Mouse (Mus musculus) kidney, postnatal 0 days (tissue): ENCODE results near the gene Rnf7. TPM values are rescaled to one million over a fixed set of nuclear protein-coding genes. Genes with fewer than 3 reads are reported as not detected.
"Not testable (repeated sequence)": the region's sequence is repeated elsewhere in the genome, so short reads cannot be mapped to it uniquely, and the experiment has no call there.

ENCODE experiments used
- ATAC-seq: fragments of 200-750 bp; cut with Nextera tagmentation; replicated peaks from 2 replicates; pipeline ENCODE4 v1.8.0; 2017; ENCODE audit warnings: low read depth, moderate number of reproducible peaks, moderate TSS enrichment, moderate library complexity; ENCODE audit not compliant: low FRiP score
- DNase-seq: peaks from one replicate; pipeline ENCODE4 v3.0.0-alpha.2; 2016; ENCODE audit warnings: low spot score
- H3K27ac ChIP-seq: fragments of 300-500 bp; sonication (generic); 2 replicates; pipeline ENCODE4 v1.5.1; 2014; ENCODE audit warnings: mild to moderate bottlenecking
- H3K27me3 ChIP-seq: fragments of 300-500 bp; sonication (generic); 2 replicates; pipeline ENCODE4 v1.6.1; 2014; ENCODE audit warnings: low read length, mixed read lengths; ENCODE audit not compliant: insufficient read depth
- H3K36me3 ChIP-seq: fragments of 300-500 bp; sonication (generic); 2 replicates; pipeline ENCODE4 v1.6.1; 2014; ENCODE audit warnings: low read length, mixed read lengths; ENCODE audit not compliant: insufficient read depth
- H3K4me1 ChIP-seq: fragments of 300-500 bp; sonication (generic); replicated peaks from 2 replicates; pipeline ENCODE4 v1.6.1; 2014; ENCODE audit warnings: antibody characterized with exemption, low read length, mixed read lengths; ENCODE audit not compliant: insufficient read depth
- H3K4me2 ChIP-seq: fragments of 300-500 bp; sonication (generic); 2 replicates; pipeline ENCODE4 v1.6.1; 2014; ENCODE audit warnings: mild to moderate bottlenecking, low read length, moderate library complexity, mixed read lengths
- H3K4me3 ChIP-seq: fragments of 300-500 bp; sonication (generic); replicated peaks from 2 replicates; pipeline ENCODE4 v1.5.1; 2014; ENCODE audit warnings: low read depth, low read length
- H3K9ac ChIP-seq: fragments of 300-500 bp; sonication (generic); 2 replicates; pipeline ENCODE4 v1.6.1; 2014; ENCODE audit warnings: low read depth, low read length
- H3K9me3 ChIP-seq: fragments of 300-500 bp; sonication (generic); replicated peaks from 2 replicates; pipeline ENCODE4 v1.6.1; 2016; ENCODE audit warnings: low read length, inconsistent platforms, mixed read lengths
- CTCF ChIP-seq: IDR thresholded peaks from 2 replicates; pipeline ENCODE4 v1.5.1; 2016; ENCODE audit warnings: antibody characterized with exemption, low read depth, mild to moderate bottlenecking, moderate library complexity
- WGBS: fragments of 180-500 bp; shearing (Covaris S2); extraction: QIAGEN DNeasy Blood & Tissue Kit; methylation state at CpG from one replicate; pipeline ENCODE4 v1.1.7; 2014; 5-methylcytosine and 5-hydroxymethylcytosine counted together
- polyA plus RNA-seq: library from polyadenylated mRNA; unstranded; fragments of >200 nt; fragmentation: Nextera tagmentation; extraction: Ambion mirVana; gene quantifications from 2 replicates; pipeline ENCODE4 v1.2.1, GENCODE M21; 2015

Rnf7 gene
- polyA plus RNA-seq, 1 experiment from 2014 or later: 255 TPM

DNA sequence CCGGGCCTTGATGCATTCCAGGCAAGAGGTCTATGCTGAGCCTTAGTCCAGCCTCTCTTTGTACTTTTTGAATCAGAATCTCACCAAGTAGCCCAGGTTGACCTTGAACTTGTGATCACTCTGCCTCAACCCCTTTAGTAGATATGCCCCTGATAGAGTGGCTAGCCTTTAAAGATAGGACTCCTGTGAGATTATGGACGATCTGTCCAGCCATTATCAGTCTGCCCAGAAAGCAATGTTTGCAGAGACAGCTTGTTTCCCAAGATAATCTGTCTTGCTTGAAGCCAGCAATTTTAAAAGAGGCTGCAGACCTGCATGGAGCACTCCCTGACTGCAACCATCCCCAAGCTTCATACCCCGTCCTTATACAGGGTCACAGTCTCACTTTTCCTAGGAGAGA lies 4.6 kb upstream of the Rnf7 start:
- WGBS: 74% methylated on average over 3 of the region's 3 CpGs
- H3K9ac ChIP-seq: no peak overlapping the region
- H3K4me1 ChIP-seq: no peaks in the 10 kb centered on the region
- DNase-seq (no peak), ATAC-seq (no peak)
- H3K27ac ChIP-seq: no peak overlapping the region
- no peak overlapping the region for H3K4me2 ChIP-seq
- H3K4me3 ChIP-seq: no peak overlapping the region
- H3K27me3 ChIP-seq: no peaks in the 10 kb centered on the region
- H3K9me3 ChIP-seq: no peaks in the 10 kb centered on the region
- no peak for TF ChIP-seq CTCF
- H3K36me3 ChIP-seq: no peaks in the 10 kb centered on the region

DNA sequence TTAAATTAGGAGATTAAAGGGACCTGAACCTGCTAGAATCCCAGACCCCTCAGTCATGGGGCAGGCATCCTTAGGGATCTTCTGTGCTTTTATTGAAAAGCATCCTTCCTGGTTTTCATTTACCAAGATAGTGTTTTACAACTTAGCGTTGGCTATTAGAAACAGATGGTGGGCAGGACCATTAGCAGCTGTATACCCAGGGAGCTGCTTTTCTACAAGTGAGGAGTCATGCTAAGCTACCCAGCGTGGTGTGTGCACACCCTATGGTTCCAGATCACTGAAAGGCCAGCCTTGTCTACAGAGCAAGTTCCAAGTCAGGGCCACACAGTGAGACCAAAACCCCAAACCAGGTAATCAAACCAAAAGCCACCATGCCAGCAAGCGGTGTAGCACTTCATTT lies 6.1 kb downstream of the Rnf7 start:
- no peak overlapping the region for H3K4me2 ChIP-seq
- H3K36me3 ChIP-seq: peaks cover 22% of the 10 kb centered on the region
- H3K4me1 ChIP-seq: 0 out of 2 replicates have a peak, but pooled peaks cover 2% of the 10 kb centered on the region
- no peaks in the 10 kb centered on the region for H3K27me3 ChIP-seq
- H3K9me3 ChIP-seq: no peaks in the 10 kb centered on the region
- no peak overlapping the region for H3K27ac ChIP-seq
- WGBS: 69% methylated on average over 3 of the region's 3 CpGs
- ATAC-seq (no peak), DNase-seq (no peak)
- no peak overlapping the region for H3K4me3 ChIP-seq
- no peak for TF ChIP-seq CTCF
- H3K9ac ChIP-seq: no peak overlapping the region

DNA sequence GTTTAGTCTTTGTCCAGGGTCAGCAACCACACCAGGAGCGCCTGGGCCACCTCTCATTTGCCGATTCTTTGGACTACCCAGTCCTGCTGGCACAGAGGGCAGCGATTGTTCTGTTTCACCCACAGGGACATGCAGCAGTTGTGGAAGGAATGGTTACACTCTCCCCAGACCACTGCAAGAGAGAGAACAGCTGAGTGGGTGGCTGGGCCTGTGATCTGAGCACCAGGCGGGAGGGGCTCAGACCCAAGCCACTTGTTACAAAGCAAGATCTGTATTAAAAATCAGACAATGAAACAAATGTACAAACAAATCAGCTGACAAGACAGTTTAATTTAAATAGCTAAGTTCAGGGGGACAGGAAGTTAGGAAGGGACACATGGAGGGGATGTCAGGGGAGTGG lies 6.8 kb downstream of the Rnf7 start:
- not testable (repeated sequence) for H3K27ac ChIP-seq, H3K4me3 ChIP-seq, ATAC-seq, H3K27me3 ChIP-seq, H3K9me3 ChIP-seq, H3K4me1 ChIP-seq, H3K4me2 ChIP-seq, DNase-seq, H3K9ac ChIP-seq
- WGBS: 92% methylated on average over 4 of the region's 4 CpGs
- H3K36me3 ChIP-seq: peaks cover 24% of the 10 kb centered on the region

DNA sequence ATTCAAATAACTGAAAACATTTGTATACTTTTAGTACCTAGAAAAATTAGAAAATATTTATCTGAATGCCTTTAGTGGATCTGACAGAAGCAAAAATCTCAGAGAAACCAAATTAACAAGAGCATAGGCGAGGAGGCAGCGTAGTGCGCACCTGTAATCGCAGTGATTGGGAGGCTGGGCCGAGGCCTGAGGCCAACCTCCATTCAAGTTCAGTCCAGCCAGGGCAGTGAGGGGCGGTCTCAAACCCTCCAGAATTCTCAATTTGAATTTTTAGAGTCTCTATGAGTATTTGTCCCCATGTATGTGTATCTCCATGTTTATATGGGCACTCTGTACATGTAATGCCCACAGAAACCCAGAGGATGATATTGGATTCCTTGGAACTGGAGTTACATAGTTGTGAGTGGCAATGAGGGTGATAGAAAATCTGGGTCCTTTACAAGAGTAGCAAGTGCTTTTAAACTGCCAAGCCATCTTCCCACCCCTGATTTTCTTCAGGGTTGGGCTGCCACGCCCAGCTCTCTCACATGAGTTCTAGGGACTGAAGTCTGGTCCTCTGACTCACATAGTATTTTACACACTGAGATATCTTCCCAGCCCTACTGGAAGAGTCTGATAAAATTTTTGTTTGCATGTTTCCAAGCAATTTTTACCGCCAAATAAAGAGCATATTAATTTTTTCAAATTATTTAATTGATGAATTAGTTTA lies 8.1 kb downstream of the Rnf7 start:
- 93% methylated on average over 8 of the region's 8 CpGs for WGBS
- TF ChIP-seq CTCF: no peak
- ATAC-seq (no peak), DNase-seq (no peak)
- H3K27me3 ChIP-seq: no peaks in the 10 kb centered on the region
- H3K27ac ChIP-seq: no peak overlapping the region
- no peaks in the 10 kb centered on the region for H3K9me3 ChIP-seq
- H3K36me3 ChIP-seq: peaks cover 24% of the 10 kb centered on the region
- H3K4me3 ChIP-seq: no peak overlapping the region
- no peaks in the 10 kb centered on the region for H3K4me1 ChIP-seq
- no peak overlapping the region for H3K4me2 ChIP-seq
- no peak overlapping the region for H3K9ac ChIP-seq

DNA sequence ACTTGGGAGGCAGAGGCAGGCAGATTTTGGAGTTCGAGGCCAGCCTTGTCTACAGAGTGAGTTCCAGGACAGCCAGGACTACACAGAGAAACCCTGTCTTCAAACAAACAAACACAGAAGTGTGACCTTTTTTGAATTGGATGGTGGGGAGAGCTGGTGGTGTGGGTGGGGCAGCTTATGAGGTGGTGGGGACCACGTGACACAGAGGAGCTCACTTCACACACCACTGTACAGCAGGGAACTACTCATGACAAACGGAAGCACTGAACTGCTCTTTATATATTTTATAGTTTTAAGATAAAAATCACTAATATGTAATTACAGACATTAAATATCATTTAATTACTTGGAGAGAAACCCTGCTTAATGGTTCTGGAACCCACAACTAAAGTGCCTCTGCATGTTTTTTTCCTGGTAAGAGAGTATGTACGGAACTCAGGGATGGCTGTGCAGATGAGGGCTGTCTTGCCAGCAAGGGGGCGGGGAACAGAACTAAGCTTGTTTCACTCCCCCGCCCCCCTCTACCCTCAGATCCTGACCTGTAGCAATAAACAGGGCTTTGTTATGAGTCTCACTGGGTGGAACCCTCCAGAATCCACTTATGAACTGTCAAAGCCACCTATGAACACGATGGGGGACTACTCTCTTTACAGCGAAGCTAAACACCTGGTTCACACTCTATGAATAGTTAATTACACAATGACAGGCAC lies 8.8 kb downstream of the Rnf7 start:
- DNase-seq: no peak
- TF ChIP-seq CTCF: no peak
- Histone ChIP-seq H3K27ac (no peak overlapping the region), H3K36me3 (peaks cover 24% of the 10 kb centered on the region), H3K4me2 (no peak overlapping the region), H3K27me3 (no peaks in the 10 kb centered on the region), H3K9me3 (no peaks in the 10 kb centered on the region), H3K4me3 (no peak overlapping the region), H3K9ac (no peak overlapping the region), H3K4me1 (no peaks in the 10 kb centered on the region)
- WGBS: 55% methylated on average over 8 of the region's 8 CpGs
- no peak; the same call in none of the 2 replicates for ATAC-seq

DNA sequence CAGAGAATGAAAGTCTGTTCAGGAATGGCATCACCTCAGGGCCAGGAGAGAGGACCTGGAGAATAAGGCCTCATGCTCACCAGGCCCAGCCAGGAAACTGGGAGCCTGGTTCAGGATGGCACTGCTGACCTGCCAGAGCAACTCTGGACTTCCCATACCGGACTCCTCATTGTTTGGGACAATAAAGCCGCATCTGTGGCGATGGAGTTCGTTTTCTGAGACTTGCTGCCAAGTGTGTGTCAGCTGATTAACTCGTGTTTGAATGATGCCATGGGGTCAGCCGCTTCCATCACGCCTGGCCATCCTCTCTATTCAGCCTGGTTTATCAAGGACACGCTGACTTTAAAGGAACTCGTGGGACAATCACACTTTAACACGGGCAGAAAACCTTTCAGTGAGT lies 14.8 kb downstream of the Rnf7 start:
- no peaks in the 10 kb centered on the region for H3K9me3 ChIP-seq
- TF ChIP-seq CTCF: no peak
- no peak overlapping the region for H3K9ac ChIP-seq
- H3K4me3 ChIP-seq: no peak overlapping the region
- ATAC-seq: no peak
- no peak overlapping the region for H3K4me2 ChIP-seq
- 0 out of 2 replicates have a peak, but pooled peaks cover 10% of the 10 kb centered on the region for H3K36me3 ChIP-seq
- no peak overlapping the region for H3K27ac ChIP-seq
- WGBS: 72% methylated on average over 10 of the region's 10 CpGs
- H3K4me1 ChIP-seq: no peaks in the 10 kb centered on the region
- H3K27me3 ChIP-seq: no peaks in the 10 kb centered on the region
- no peak for DNase-seq
